Mouse (Mus musculus): ENCODE data around the gene Zdhhc20.

DNA sequence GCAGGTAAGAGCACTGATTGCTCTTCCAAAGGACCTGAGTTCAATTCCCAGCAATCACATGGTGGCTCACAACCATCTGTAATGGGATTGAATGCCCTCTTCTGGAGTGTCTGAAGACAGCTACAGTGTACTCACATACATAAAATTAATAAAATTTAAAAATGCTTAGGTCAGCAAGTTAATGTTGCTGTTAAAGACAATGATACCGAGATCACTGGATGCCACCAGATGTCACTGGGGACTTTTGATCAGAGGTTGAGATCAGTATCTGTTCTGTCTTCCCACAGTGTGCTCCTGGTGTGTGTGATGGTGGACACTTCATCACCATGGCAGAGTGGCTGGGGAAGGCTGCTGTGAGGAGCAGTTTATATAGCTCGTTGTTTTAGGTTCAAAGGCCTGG, 100.8 kb downstream of the Zdhhc20 start:
- TF ChIP-seq CTCF (IDR thresholded peaks at IDR 0.05) (no peak), EP300 (IDR thresholded peaks at IDR 0.05) (no peak)
